Mouse (Mus musculus) lung, postnatal 0 days (tissue): Measurements from ENCODE around the gene Kdm5b.

Source experiments
- CTCF ChIP-seq: IDR thresholded peaks from 2 replicates; pipeline ENCODE4 v1.5.1; 2016; ENCODE audit warnings: antibody characterized with exemption, mild to moderate bottlenecking
- EP300 ChIP-seq: IDR thresholded peaks from 2 replicates; pipeline ENCODE4 v1.6.1; 2016; ENCODE audit warnings: antibody characterized with exemption, mild to moderate bottlenecking, control low read depth

- TF ChIP-seq CTCF (no peak), EP300 (no peak)
Measured at GRCm38 (mm10) chr1:134515891-134516290, 44.1 kb upstream of the Kdm5b start.
